Mouse (Mus musculus) intestine, embryonic 15.5 days (tissue): Measurements from ENCODE around the gene Pkmyt1. TPM values are rescaled to one million over a fixed set of nuclear protein-coding genes. Genes with fewer than 3 reads are reported as not detected.

ENCODE experiments used
- ATAC-seq: fragments of 200-750 bp; cut with Nextera tagmentation; 2 replicates; pipeline ENCODE4 v1.8.0; 2017; ENCODE audit warnings: moderate TSS enrichment, moderate library complexity
- H3K27ac ChIP-seq: fragments of 300-500 bp; sonication (generic); 2 replicates; pipeline ENCODE4 v1.5.1; 2015; ENCODE audit warnings: mild to moderate bottlenecking, inconsistent platforms
- H3K27me3 ChIP-seq: fragments of 300-500 bp; sonication (generic); replicated peaks from 2 replicates; pipeline ENCODE4 v1.6.1; 2015; ENCODE audit warnings: inconsistent platforms
- H3K36me3 ChIP-seq: fragments of 300-500 bp; sonication (generic); 2 replicates; pipeline ENCODE4 v1.6.1; 2015; ENCODE audit warnings: inconsistent platforms
- H3K4me1 ChIP-seq: fragments of 300-500 bp; sonication (generic); replicated peaks from 2 replicates; pipeline ENCODE4 v1.6.1; 2015; ENCODE audit warnings: inconsistent platforms
- H3K4me2 ChIP-seq: fragments of 300-500 bp; sonication (generic); replicated peaks from 2 replicates; pipeline ENCODE4 v1.6.1; 2015; ENCODE audit warnings: mild to moderate bottlenecking, inconsistent platforms
- H3K4me3 ChIP-seq: fragments of 300-500 bp; sonication (generic); replicated peaks from 2 replicates; pipeline ENCODE4 v1.5.1; 2015; ENCODE audit warnings: inconsistent platforms
- H3K9ac ChIP-seq: fragments of 300-500 bp; sonication (generic); 2 replicates; pipeline ENCODE4 v1.6.1; 2015; ENCODE audit warnings: inconsistent platforms
- H3K9me3 ChIP-seq: fragments of 300-500 bp; sonication (generic); 2 replicates; pipeline ENCODE4 v1.6.1; 2016; ENCODE audit warnings: inconsistent platforms
- WGBS: fragments of 180-500 bp; shearing (Covaris S2); methylation state at CpG from one replicate; pipeline ENCODE4 v1.1.7; 2015; 5-methylcytosine and 5-hydroxymethylcytosine counted together
- polyA plus RNA-seq: library from polyadenylated mRNA; unstranded; fragments of >200 nt; fragmentation: Nextera tagmentation; extraction: Ambion mirVana; gene quantifications from 2 replicates; pipeline ENCODE4 v1.2.1, GENCODE M21; 2015

The Pkmyt1 gene
- polyA plus RNA-seq, 1 experiment from 2014 or later, result 42.3 TPM

- no peak overlapping the region for H3K9ac ChIP-seq
- H3K27me3 ChIP-seq, result no peaks in the 10 kb centered on the region
- H3K9me3 ChIP-seq, result no peaks in the 10 kb centered on the region
- no peak overlapping the region for H3K4me3 ChIP-seq
- WGBS, result 86% methylated on average over 2 of the region's 2 CpGs
- ATAC-seq, result no peak
- no peak overlapping the region for H3K4me2 ChIP-seq
- H3K27ac ChIP-seq, result no peak overlapping the region
- no peaks in the 10 kb centered on the region for H3K36me3 ChIP-seq
- H3K4me1 ChIP-seq, result 0 out of 2 replicates have a peak, but pooled peaks cover 3% of the 10 kb centered on the region
These were observed 51.0 kb downstream of the Pkmyt1 start for GRCm38 (mm10) chr17:23777141-23777540.

GRCm38 (mm10) chr17:23778447-23778846, 52.3 kb downstream of the Pkmyt1 start:
- Histone ChIP-seq H3K27ac (no peak overlapping the region), H3K27me3 (no peaks in the 10 kb centered on the region), H3K4me3 (no peak overlapping the region), H3K9me3 (no peaks in the 10 kb centered on the region), H3K36me3 (no peaks in the 10 kb centered on the region), H3K9ac (no peak overlapping the region), H3K4me1 (0 out of 2 replicates have a peak, but pooled peaks cover 3% of the 10 kb centered on the region), H3K4me2 (no peak overlapping the region)
- ATAC-seq, result no peak
- 45% methylated on average over 2 of the region's 2 CpGs for WGBS

- Histone ChIP-seq H3K4me2 (no peak overlapping the region), H3K4me3 (no peak overlapping the region), H3K9me3 (no peaks in the 10 kb centered on the region), H3K27me3 (no peaks in the 10 kb centered on the region), H3K9ac (no peak overlapping the region), H3K36me3 (no peaks in the 10 kb centered on the region), H3K4me1 (peaks cover 9% of the 10 kb centered on the region; the same call in 1 of the 2 replicates), H3K27ac (no peak overlapping the region)
- no peak for ATAC-seq
These were observed 57.2 kb downstream of the Pkmyt1 start for GRCm38 (mm10) chr17:23783352-23783751.

- Histone ChIP-seq H3K9me3 (no peaks in the 10 kb centered on the region), H3K9ac (peak within 1 kb of the TSS; percentile 47), H3K4me2 (peak within 1 kb of the TSS; percentile 81), H3K36me3 (no peaks in the 10 kb centered on the region), H3K27ac (no peak within 1 kb of the TSS), H3K27me3 (no peaks in the 10 kb centered on the region), H3K4me1 (peaks cover 18% of the 10 kb centered on the region; the same call in 1 of the 2 replicates), H3K4me3 (peak within 1 kb of the TSS; percentile 49)
- 3% methylated on average over 41 of the region's 43 CpGs for WGBS
- peak; percentile 79 for ATAC-seq
These were observed 59.7 kb downstream of the Pkmyt1 start, which contains the start of gene Flywch2 for GRCm38 (mm10) chr17:23785561-23786471. Gene Flywch2 (minus strand): TSS chr17:23786081.

Other genes with a start within 250 kb of the Pkmyt1 start
- gene Vmn2r117, start 246.6 kb upstream of the Pkmyt1 start, polyA plus RNA-seq, result not detected in 2 replicates
- gene Zfp213, start 162.1 kb upstream of the Pkmyt1 start, polyA plus RNA-seq, result 15.2 and 17.7 TPM in 2 replicates
- gene Zfp13, start 126.8 kb upstream of the Pkmyt1 start, polyA plus RNA-seq, result 10.4 and 10.5 TPM in 2 replicates
- 0.14 TPM in 1 of 2 replicates, not detected in the other for gene Zscan10, start 125.5 kb upstream of the Pkmyt1 start, polyA plus RNA-seq
- 0.69 and 0.79 TPM in 2 replicates for gene Mmp25, start 81.1 kb upstream of the Pkmyt1 start, polyA plus RNA-seq
- 4.2 TPM in 2 replicates for gene Bicdl2, start 65.8 kb upstream of the Pkmyt1 start, polyA plus RNA-seq
- gene Hcfc1r1, start 52.7 kb upstream of the Pkmyt1 start, polyA plus RNA-seq, result 68.9 and 69.9 TPM in 2 replicates
- 43.0 and 43.2 TPM in 2 replicates for gene Thoc6, start 52.5 kb upstream of the Pkmyt1 start, polyA plus RNA-seq
- gene Tnfrsf12a, start 48.9 kb upstream of the Pkmyt1 start, polyA plus RNA-seq, result 24.2 and 24.8 TPM in 2 replicates
- 42.8 and 46.2 TPM in 2 replicates for gene Cldn6, start 47.1 kb upstream of the Pkmyt1 start, polyA plus RNA-seq
- gene Cldn9, start 42.3 kb upstream of the Pkmyt1 start, polyA plus RNA-seq, result 1.3 and 2.0 TPM in 2 replicates
- 0.14 TPM in 1 of 2 replicates, not detected in the other for gene 1520401A03Rik, start 3.6 kb upstream of the Pkmyt1 start, polyA plus RNA-seq
- gene Paqr4, start 14.5 kb downstream of the Pkmyt1 start, polyA plus RNA-seq, result 21.8 and 22.7 TPM in 2 replicates
- gene Kremen2, start 19.5 kb downstream of the Pkmyt1 start, polyA plus RNA-seq, result 0.33 and 0.49 TPM in 2 replicates
- 48.3 and 49.4 TPM in 2 replicates for gene Flywch1, start 45.3 kb downstream of the Pkmyt1 start, polyA plus RNA-seq
- gene Flywch2, start 59.7 kb downstream of the Pkmyt1 start, polyA plus RNA-seq, result 14.7 TPM in 2 replicates
- 408 and 435 TPM in 2 replicates for gene Srrm2, start 64.2 kb downstream of the Pkmyt1 start, polyA plus RNA-seq
- gene Elob, start 102.8 kb downstream of the Pkmyt1 start, polyA plus RNA-seq, result 939 and 946 TPM in 2 replicates
- gene Prss33, start 109.7 kb downstream of the Pkmyt1 start, polyA plus RNA-seq, result 0.14 and 0.20 TPM in 2 replicates
- 5.1 and 9.9 TPM in 2 replicates for gene Prss32, start 117.5 kb downstream of the Pkmyt1 start, polyA plus RNA-seq
- gene Prss41, start 117.8 kb downstream of the Pkmyt1 start, polyA plus RNA-seq, result 2.1 and 3.3 TPM in 2 replicates
- not detected in 2 replicates for gene Prss21, start 141.7 kb downstream of the Pkmyt1 start, polyA plus RNA-seq
- gene Dcpp1, start 154.5 kb downstream of the Pkmyt1 start, polyA plus RNA-seq, result not detected in 2 replicates
- gene Dcpp2, start 154.5 kb downstream of the Pkmyt1 start, polyA plus RNA-seq, result not detected in 2 replicates
- gene Dcpp3, start 191.1 kb downstream of the Pkmyt1 start, polyA plus RNA-seq, result not detected in 2 replicates
- not detected in 2 replicates for gene Sbp, start 215.3 kb downstream of the Pkmyt1 start, polyA plus RNA-seq
- not detected in 2 replicates for gene Sbpl, start 228.9 kb downstream of the Pkmyt1 start, polyA plus RNA-seq